Mouse (Mus musculus) right cerebral cortex, postnatal 25 days (tissue): ENCODE measurements around the gene Vmn1r181.
"Not testable (repeated sequence)": the region's sequence is repeated elsewhere in the genome, so short reads cannot be mapped to it uniquely, and the experiment has no call there.

Experiments
- DNase-seq: peaks from one replicate; pipeline ENCODE4 v3.0.0; 2022

The Vmn1r181 gene

DNA sequence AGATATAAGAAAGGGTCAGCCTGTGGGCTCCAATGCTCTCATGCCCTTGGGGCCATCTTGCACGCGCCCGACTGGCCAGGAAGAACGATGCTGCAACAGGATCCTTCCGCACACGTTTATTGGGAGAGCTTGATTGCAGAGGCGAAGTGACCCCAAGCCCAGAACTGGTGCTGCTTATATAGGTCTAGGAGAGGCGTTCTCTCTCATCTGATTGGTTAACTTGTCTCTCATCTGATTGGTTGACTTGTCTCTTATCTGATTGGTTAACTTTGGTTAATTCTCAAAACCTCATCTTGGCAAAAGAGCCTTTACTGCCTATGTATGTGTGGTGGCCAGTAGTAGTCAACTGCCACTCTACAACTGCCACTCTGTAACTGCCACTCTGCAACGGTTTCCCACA lies at the start of gene Vmn1r181:
TSS of gene Vmn1r181 (plus strand) at position 301 of the 400 bp plus-strand sequence.
- not testable (repeated sequence) for DNase-seq

DNA sequence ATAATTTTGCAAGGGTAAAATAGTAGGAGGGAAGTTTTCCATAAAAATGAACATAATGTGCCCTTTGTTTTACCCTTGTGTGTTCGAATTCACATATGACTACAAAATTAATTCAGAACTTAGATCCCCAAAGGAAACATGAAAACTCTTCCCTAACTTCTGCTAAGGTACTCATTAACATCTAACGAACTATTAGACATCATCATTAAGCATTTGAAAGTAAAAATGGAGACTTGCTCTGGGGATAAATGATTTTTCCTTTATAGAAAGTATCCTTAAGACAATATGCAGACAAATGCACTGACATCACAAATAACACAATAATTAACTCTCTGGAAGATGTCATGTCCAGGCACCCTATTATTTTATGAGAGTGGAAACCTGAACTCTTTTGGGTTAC lies 47.7 kb upstream of the Vmn1r181 start, which contains the start of gene Vmn1r179:
TSS of gene Vmn1r179 (plus strand) at position 301 of the 400 bp plus-strand sequence.
- no peak for DNase-seq

DNA sequence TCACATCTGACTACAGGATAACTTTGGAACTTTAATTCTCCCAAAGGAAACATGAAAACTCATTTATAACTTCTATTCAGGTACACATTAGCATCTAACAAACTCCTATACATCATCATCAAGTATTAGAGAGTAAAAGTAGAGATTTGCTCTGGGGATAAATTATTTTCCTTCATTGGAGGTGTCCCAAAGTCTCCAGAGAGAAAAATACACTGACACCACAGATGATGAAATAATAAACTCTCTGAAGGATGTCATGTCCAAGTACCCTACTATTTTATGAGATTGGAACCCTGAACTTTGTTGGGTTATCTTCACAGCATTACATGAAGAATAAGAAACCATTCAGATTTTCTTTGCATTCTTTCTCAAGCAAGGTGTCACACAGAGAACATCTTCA lies 24.1 kb upstream of the Vmn1r181 start, which contains the start of gene Vmn1r180:
TSS of gene Vmn1r180 (plus strand) at position 301 of the 400 bp plus-strand sequence.
- DNase-seq: no peak

DNA sequence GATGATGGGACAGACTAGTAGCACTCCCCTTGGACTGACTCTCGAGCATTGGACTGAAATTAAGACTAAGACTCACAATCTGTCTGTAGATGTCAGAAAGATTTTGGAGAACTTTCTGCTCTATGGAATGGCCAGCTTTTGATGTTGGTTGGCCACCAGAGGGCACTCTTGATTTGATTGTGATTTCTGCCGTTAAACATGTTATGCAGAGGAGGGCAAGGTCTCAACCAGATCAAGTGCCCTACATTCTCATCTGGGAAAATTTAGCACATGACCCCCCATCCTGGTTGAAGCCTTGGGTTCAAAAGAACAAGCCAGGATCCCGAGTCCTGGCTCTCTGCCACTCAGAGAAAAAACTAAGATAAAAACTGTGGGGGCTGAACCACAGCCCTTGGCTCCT lies 6.4 kb upstream of the Vmn1r181 start:
- DNase-seq: not testable (repeated sequence)

DNA sequence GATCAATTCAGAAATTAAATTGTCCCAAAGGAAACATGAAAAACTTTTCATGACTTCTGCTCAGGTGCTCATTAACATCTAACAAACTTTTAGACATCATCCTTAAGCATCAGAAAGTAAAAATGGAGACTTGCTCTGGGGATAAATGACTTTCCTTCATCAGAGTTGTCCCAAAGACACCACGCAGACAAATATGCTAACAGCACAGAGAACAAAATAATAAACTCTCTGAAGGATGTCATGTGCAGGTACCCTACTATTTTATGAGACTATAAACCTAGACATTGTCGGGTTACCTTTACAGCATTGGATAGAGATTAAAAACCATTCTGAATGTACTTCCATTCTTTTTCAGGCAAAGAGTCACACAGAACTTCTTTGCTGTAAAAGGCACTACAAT lies 27.0 kb downstream of the Vmn1r181 start, which contains the start of gene V1rd19:
TSS of gene V1rd19 (plus strand) at position 301 of the 400 bp plus-strand sequence.
- DNase-seq: no peak
